Mouse (Mus musculus) testis, adult 2 months (tissue): ENCODE results near the gene Selenoi. TPM values are rescaled to one million over a fixed set of nuclear protein-coding genes. Genes with fewer than 3 reads are reported as not detected.

Experiments
- H3K27ac ChIP-seq: fragments of 200-500 bp; 2 replicates; pipeline ENCODE4 v1.5.1; 2012; ENCODE audit warnings: low read depth, low read length; ENCODE audit not compliant: control insufficient read depth, insufficient read depth
- H3K27me3 ChIP-seq: fragments of 200-500 bp; 2 replicates; pipeline ENCODE4 v1.6.1; 2012; ENCODE audit warnings: mild to moderate bottlenecking, low read length, moderate library complexity; ENCODE audit not compliant: control insufficient read depth, insufficient read depth
- H3K36me3 ChIP-seq: fragments of 200-500 bp; 2 replicates; pipeline ENCODE4 v1.6.1; 2012; ENCODE audit warnings: mild to moderate bottlenecking, low read length; ENCODE audit not compliant: control insufficient read depth, insufficient read depth
- H3K4me1 ChIP-seq: fragments of 200-500 bp; 2 replicates; pipeline ENCODE4 v1.6.1; 2012; ENCODE audit warnings: low read length; ENCODE audit not compliant: control insufficient read depth, insufficient read depth
- H3K4me3 ChIP-seq: fragments of 200-500 bp; 2 replicates; pipeline ENCODE4 v1.5.1; 2012; ENCODE audit warnings: low read depth, mild to moderate bottlenecking, low read length, moderate library complexity, mixed read lengths; ENCODE audit not compliant: control insufficient read depth
- CTCF ChIP-seq: fragments of 200-500 bp; IDR thresholded peaks from 2 replicates; pipeline ENCODE4 v1.5.1; 2012; ENCODE audit warnings: low read depth, mild to moderate bottlenecking, inconsistent platforms, low read length, moderate library complexity; ENCODE audit not compliant: control insufficient read depth, insufficient read depth, insufficient replicate concordance
- POLR2A ChIP-seq: fragments of 200-500 bp; IDR thresholded peaks from 2 replicates; pipeline ENCODE4 v1.6.1; 2012; ENCODE audit warnings: low read depth, mild to moderate bottlenecking, inconsistent platforms, low read length, moderate library complexity; ENCODE audit not compliant: control insufficient read depth
- polyA plus RNA-seq: library from polyadenylated mRNA; depleted of rRNA; stranded (reverse); fragments of >200 nt; gene quantifications from 2 replicates; pipeline ENCODE4 v1.2.3, GENCODE M21; 2012; rRNA removed

Selenoi gene
- polyA plus RNA-seq, result 65.4 and 74.1 TPM in 2 replicates

- H3K4me3 ChIP-seq, result peak within 1 kb of the TSS; percentile 100
- H3K4me1 ChIP-seq, result peaks cover 5% of the 10 kb centered on the region
- H3K27ac ChIP-seq, result peak within 1 kb of the TSS; percentile 94
- no peaks in the 10 kb centered on the region for H3K36me3 ChIP-seq
- H3K27me3 ChIP-seq, result no peaks in the 10 kb centered on the region
- TF ChIP-seq POLR2A (peak; percentile 92; the same call in 1 of the 2 replicates), CTCF (no peak)
Observed at GRCm38 (mm10) chr5:30232271-30232971, at the start of gene Selenoi. TSS of gene Selenoi (plus strand) at chr5:30232581.

- H3K36me3 ChIP-seq, result no peaks in the 10 kb centered on the region; the same call in 1 of the 2 replicates
- H3K27ac ChIP-seq, result no peak overlapping the region
- TF ChIP-seq POLR2A, result no peak
- no peak for TF ChIP-seq CTCF
Observed at GRCm38 (mm10) chr5:30187687-30188485, 44.5 kb upstream of the Selenoi start.

GRCm38 (mm10) chr5:30192452-30192851, 39.9 kb upstream of the Selenoi start:
- Histone ChIP-seq H3K4me1 (no peaks in the 10 kb centered on the region), H3K4me3 (no peak overlapping the region), H3K27me3 (no peaks in the 10 kb centered on the region), H3K27ac (no peak overlapping the region), H3K36me3 (no peaks in the 10 kb centered on the region; the same call in 1 of the 2 replicates)
- TF ChIP-seq CTCF (no peak), POLR2A (no peak)

More at GRCm38 (mm10) chr5:30187687-30188485, 44.5 kb upstream of the Selenoi start:
- Histone ChIP-seq H3K4me3 (no peak overlapping the region), H3K27me3 (no peaks in the 10 kb centered on the region), H3K4me1 (no peaks in the 10 kb centered on the region)

GRCm38 (mm10) chr5:30195340-30195739, 37.0 kb upstream of the Selenoi start:
- Histone ChIP-seq H3K4me3 (no peak overlapping the region), H3K27ac (no peak overlapping the region), H3K27me3 (no peaks in the 10 kb centered on the region), H3K4me1 (no peaks in the 10 kb centered on the region), H3K36me3 (no peaks in the 10 kb centered on the region)
- TF ChIP-seq POLR2A, result no peak
- no peak for TF ChIP-seq CTCF

GRCm38 (mm10) chr5:30198257-30198656, 34.1 kb upstream of the Selenoi start:
- H3K36me3 ChIP-seq, result no peaks in the 10 kb centered on the region
- no peak overlapping the region for H3K4me3 ChIP-seq
- no peak overlapping the region for H3K27ac ChIP-seq
- no peak for TF ChIP-seq POLR2A
- TF ChIP-seq CTCF, result no peak
- no peaks in the 10 kb centered on the region for H3K27me3 ChIP-seq
- no peaks in the 10 kb centered on the region for H3K4me1 ChIP-seq

- Histone ChIP-seq H3K27ac (no peak overlapping the region), H3K4me3 (no peak overlapping the region), H3K4me1 (no peaks in the 10 kb centered on the region), H3K36me3 (no peaks in the 10 kb centered on the region), H3K27me3 (no peaks in the 10 kb centered on the region)
- TF ChIP-seq POLR2A (no peak), CTCF (peak; percentile 11; the same call in 1 of the 2 replicates)
Observed at GRCm38 (mm10) chr5:30201521-30201920, 30.9 kb upstream of the Selenoi start.

GRCm38 (mm10) chr5:30202221-30202620, 30.2 kb upstream of the Selenoi start:
- no peaks in the 10 kb centered on the region for H3K36me3 ChIP-seq
- H3K27me3 ChIP-seq, result no peaks in the 10 kb centered on the region
- H3K4me3 ChIP-seq, result no peak overlapping the region
- no peak overlapping the region for H3K27ac ChIP-seq
- TF ChIP-seq CTCF, result no peak
- no peaks in the 10 kb centered on the region for H3K4me1 ChIP-seq
